Mouse (Mus musculus): ENCODE data around the gene Hmgn1.

GRCm38 (mm10) chr16:96154476-96154875 is 26.9 kb upstream of the Hmgn1 start:
- TF ChIP-seq EP300 (IDR thresholded peaks at IDR 0.05; ENCODE audit: low read depth) (no peak), CTCF (IDR thresholded peaks at IDR 0.05; ENCODE audit: low read depth) (no peak)

Data from liver, postnatal 0 days (tissue).